Mouse (Mus musculus) liver, adult (tissue): ENCODE measurements around the gene Zfp78.
A peak's percentile ranks its signal among the peaks of the same experiment; 100 is the strongest.

Source experiments
- GATA4 ChIP-seq: IDR thresholded peaks from 2 replicates; pipeline ENCODE4 v1.6.1; 2014; ENCODE audit warnings: mild to moderate bottlenecking, low read length; ENCODE audit not compliant: insufficient replicate concordance

Zfp78 gene

DNA sequence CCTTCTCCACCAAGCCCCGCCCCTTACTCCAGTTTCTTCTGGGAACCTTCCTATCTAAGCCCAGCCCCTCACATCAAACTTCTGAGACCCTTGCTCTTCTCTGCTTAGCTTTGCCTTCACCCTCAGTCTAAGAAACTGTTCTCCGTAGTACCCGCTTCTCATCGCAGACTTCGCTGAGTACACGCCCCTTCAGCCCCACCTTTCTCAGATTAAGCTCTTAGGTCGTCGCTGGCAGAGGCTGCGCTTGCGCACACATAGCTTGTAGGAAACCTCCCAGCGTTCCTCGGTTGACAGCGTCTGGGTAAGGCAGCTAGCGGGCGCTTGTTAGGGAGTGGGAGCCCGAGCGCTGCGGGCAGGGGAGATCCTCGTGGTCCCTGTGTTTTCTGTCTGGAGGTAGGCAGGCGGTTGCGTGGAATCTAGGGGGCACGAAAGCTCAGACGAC is at the start of gene Zfp78:
Gene Zfp78 (plus strand): TSS at position 234 of the 442 bp plus-strand sequence.
- peak; percentile 40; the same call in 1 of the 2 replicates for TF ChIP-seq GATA4

DNA sequence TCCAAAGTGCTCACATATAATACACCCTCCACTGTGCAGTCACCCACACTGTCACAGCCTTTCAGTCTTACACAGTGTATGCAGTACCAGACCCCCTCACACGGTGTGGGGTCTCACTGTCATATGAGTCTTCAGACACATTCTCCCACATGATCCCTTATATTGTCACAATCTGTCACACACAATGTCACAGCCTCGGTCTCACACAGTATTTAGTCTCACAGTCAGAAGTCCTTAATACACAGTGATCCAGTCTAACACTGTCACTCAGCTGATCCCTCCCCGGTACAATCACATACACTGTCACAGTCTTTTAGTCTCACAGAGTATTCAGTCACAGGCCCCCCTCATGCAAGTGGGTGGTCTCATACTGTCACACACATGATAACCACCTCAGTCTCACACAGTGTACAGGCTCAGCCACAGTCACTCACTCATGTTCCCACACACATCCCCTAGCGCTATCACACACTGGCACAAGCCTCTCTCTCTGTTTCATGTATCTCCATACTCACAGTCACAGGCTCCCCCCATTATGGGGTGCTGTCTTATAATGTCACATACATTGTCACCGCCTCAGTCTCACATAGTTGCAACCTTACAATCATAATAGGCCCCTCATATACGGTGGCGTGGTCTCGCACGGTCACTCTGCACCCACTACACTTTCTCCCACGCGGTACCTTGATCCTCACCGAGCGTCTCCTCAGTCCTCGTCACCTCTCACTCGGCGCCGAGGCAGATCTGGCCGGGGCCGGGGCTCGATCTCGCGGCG is 32.4 kb upstream of the Zfp78 start:
- TF ChIP-seq GATA4 = no peak

- no peak for TF ChIP-seq GATA4
Observed at GRCm38 (mm10) chr7:6331233-6331956, 31.7 kb upstream of the Zfp78 start, which contains the start of gene Zfp583. TSS of gene Zfp583 (minus strand) at chr7:6331285.

DNA sequence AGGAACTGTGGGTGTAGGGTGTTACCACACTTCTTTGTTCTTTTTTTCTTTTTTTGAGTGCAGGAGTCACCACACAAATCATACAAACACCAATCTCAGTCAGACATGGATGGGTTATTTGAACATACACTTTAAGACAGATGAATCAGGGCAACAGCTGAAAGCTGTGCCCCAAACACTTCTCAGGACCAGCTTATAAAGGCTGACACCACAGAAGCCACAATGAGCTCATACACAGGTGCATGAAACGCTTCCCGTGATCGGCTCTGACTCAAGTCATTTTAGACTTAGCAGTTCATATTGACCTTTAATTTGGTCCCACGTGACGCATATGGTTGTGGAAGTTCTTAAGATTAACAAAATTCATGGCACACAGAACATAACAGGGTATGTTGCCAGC is 23.2 kb upstream of the Zfp78 start:
- no peak for TF ChIP-seq GATA4

DNA sequence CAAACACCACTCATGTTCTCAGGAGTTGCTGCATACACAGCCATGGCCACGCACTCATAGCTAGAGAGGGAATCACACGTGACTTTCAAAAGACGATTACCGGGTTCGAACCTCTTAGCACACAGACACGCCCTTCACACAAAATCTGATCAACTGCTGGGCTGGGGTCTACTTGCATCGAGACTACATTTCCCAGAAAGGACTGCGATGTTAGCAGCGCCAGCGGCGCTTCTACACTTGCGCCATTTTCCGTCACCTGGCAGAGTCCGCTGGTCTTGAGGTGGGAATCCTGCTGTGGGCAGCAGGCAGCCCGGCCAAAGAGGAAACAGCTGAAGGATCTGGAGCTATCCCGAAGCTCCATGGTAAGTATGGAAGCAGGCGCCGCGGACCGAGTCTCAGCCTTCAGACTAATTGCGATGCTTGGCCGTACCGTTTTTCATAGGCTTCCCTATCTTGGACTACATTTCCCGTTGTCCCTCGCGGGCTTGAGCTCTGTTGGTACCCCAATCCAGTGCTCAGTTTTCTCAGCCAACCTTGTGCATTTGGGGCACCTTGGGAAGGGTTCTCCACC is 19.5 kb upstream of the Zfp78 start, which contains the start of gene Gm3854:
Gene Gm3854 (plus strand): TSS at position 259 of the 571 bp plus-strand sequence.
- no peak for TF ChIP-seq GATA4

DNA sequence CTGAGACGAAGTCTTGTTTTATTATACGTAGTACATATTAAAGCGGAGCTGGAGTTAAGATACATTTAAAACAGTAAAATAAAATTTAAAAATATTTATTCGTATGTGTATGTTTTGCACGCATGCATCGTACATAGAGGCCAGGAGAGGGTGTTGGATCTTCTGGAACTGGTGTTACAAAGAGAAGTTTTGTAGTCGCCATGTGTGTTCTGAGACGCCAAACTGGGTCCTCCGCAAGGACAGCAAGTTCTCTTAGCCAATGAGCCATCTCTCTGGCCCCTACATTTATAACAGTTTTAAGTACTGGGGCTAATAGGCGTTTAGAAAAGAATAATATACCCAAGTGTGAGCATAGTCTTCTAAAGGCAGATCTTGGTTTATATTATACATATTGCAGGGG is 19.0 kb upstream of the Zfp78 start:
- no peak for TF ChIP-seq GATA4

GRCm38 (mm10) chr7:6358121-6358520 is 5.0 kb upstream of the Zfp78 start:
- no peak for TF ChIP-seq GATA4

DNA sequence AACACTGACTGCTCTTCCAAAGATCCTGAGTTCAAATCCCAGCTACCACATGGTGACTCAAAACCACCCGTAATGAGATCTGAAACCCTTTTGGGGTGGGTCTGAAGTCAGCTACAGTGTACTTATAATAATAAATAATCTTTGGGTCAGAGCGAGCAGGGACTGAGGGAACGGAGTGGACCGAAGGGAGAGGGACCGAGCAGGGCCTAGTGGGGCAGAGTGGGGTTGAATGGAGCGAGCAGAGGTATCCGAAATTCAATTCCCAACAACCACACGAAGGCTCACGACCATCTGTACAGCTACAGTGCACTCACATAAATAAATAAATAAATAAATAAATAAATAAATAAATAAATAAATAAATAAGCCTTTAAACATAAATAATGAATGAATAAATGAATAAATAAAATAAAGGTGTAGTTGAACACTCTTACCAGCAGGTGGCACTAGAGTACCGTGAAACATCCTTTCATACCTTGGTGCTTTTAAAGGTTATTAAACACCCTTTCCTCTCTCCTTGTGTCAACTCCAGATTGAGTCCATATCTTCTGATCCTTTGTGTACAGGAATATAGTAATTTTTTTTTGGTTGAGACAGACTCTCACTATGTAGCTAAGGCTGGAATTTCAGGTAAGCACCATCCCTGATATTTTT is 4.0 kb upstream of the Zfp78 start:
- no peak for TF ChIP-seq GATA4

DNA sequence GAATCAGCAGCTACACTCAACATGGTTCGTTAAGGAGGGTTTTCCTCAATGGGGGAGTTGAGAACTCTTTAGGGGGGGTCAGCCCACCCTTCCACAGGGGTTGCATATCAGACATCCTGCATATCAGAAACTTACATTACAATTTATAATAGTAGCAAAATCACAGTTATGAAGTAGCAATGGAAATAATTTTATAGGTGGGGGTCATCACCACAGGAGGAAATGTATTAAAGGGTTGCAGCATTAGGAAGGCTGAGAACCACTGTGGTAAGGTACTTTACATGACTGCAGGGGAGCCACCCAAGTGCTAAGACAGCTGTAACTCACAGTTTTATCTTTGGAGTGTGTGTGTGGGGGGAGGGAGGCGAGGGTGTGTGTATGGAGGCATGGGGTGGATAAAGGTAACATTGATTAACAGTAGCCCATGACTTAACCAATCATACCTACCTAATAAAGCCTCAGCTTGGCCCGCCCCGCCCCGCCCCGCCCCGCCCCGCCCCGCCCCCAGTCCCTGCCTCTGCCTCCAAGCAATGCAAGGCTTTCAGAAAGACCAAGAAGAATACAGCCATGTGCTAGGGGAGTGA is 2.5 kb upstream of the Zfp78 start:
- no peak for TF ChIP-seq GATA4

- no peak for TF ChIP-seq GATA4
Observed at GRCm38 (mm10) chr7:6361756-6362155, 1.3 kb upstream of the Zfp78 start.

- TF ChIP-seq GATA4 = no peak
Observed at GRCm38 (mm10) chr7:6362268-6363046, 623 bp upstream of the Zfp78 start.

- no peak for TF ChIP-seq GATA4
Observed at GRCm38 (mm10) chr7:6364761-6365160, 1.7 kb downstream of the Zfp78 start.

GRCm38 (mm10) chr7:6367185-6367584 is 4.1 kb downstream of the Zfp78 start:
- TF ChIP-seq GATA4 = no peak

DNA sequence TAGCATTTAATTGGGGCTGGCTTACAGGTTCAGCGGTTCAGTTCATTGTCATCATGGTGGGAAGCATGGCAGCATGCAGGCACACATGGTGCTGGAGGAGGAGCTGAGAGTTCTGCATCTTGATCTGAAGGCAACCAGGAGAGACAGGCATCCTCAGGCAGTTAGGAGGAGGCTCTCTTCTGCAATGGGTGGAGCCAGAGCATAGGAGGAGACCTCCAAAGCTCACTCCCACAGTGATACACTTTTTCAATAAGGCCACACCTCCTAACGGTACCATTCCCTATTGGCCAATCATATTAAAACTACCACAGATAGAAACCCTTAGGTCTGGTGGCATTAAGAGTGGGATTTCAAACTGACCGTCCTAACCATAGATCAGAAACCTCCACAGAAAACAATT is 6.4 kb downstream of the Zfp78 start:
- no peak for TF ChIP-seq GATA4
